Mouse (Mus musculus) liver, embryonic 12.5 days (tissue): Measurements from ENCODE around the gene Hist1h2bj. TPM values are rescaled to one million over a fixed set of nuclear protein-coding genes. Genes with fewer than 3 reads are reported as not detected.
A peak's percentile ranks its signal among the peaks of the same experiment; 100 is the strongest.

Experiments used
- ATAC-seq: fragments of 200-750 bp; cut with Nextera tagmentation; 2 replicates; pipeline ENCODE4 v1.8.0; 2017; ENCODE audit warnings: moderate number of reproducible peaks, mild to moderate bottlenecking, moderate library complexity
- H3K27ac ChIP-seq: fragments of 300-500 bp; sonication (generic); 2 replicates; pipeline ENCODE4 v1.5.1; 2016; ENCODE audit warnings: mild to moderate bottlenecking
- H3K27me3 ChIP-seq: fragments of 300-500 bp; sonication (generic); replicated peaks from 2 replicates; pipeline ENCODE4 v1.6.1; 2016; ENCODE audit warnings: mild to moderate bottlenecking, moderate library complexity
- H3K36me3 ChIP-seq: fragments of 300-500 bp; sonication (generic); 2 replicates; pipeline ENCODE4 v1.6.1; 2016; ENCODE audit warnings: mild to moderate bottlenecking, moderate library complexity
- H3K4me1 ChIP-seq: fragments of 300-500 bp; sonication (generic); 2 replicates; pipeline ENCODE4 v1.6.1; 2016
- H3K4me2 ChIP-seq: fragments of 300-500 bp; sonication (generic); 2 replicates; pipeline ENCODE4 v1.6.1; 2016; ENCODE audit warnings: mild to moderate bottlenecking, moderate library complexity
- H3K4me3 ChIP-seq: fragments of 300-500 bp; sonication (generic); 2 replicates; pipeline ENCODE4 v1.5.1; 2016; ENCODE audit warnings: mild to moderate bottlenecking, moderate library complexity
- H3K9ac ChIP-seq: fragments of 300-500 bp; sonication (generic); 2 replicates; pipeline ENCODE4 v1.6.1; 2016; ENCODE audit warnings: mild to moderate bottlenecking, moderate library complexity
- H3K9me3 ChIP-seq: fragments of 300-500 bp; sonication (generic); replicated peaks from 2 replicates; pipeline ENCODE4 v1.6.1; 2016; ENCODE audit warnings: mild to moderate bottlenecking, moderate library complexity
- WGBS: fragments of 180-500 bp; shearing (Covaris S2); methylation state at CpG from one replicate; pipeline ENCODE4 v1.1.7; 2016; ENCODE audit not compliant: insufficient replicate concordance; 5-methylcytosine and 5-hydroxymethylcytosine counted together
- polyA plus RNA-seq: library from polyadenylated mRNA; unstranded; fragments of >200 nt; fragmentation: Nextera tagmentation; extraction: Ambion mirVana; gene quantifications from 2 replicates; pipeline ENCODE4 v1.2.1, GENCODE M21; 2016

Hist1h2bj gene
- polyA plus RNA-seq, 1 experiment from 2014 or later = 17.1 TPM

- H3K27ac ChIP-seq = no peak overlapping the region
- H3K4me3 ChIP-seq = no peak overlapping the region
- H3K36me3 ChIP-seq = no peaks in the 10 kb centered on the region
- H3K4me1 ChIP-seq = peaks cover 28% of the 10 kb centered on the region
- no peak overlapping the region for H3K4me2 ChIP-seq
- ATAC-seq = no peak
- WGBS = 26% methylated on average over 2 of the region's 2 CpGs
- H3K27me3 ChIP-seq = peaks cover 99% of the 10 kb centered on the region
- no peaks in the 10 kb centered on the region for H3K9me3 ChIP-seq
- no peak overlapping the region for H3K9ac ChIP-seq
These were observed 41.7 kb upstream of the Hist1h2bj start for GRCm38 (mm10) chr13:22001346-22001745.

GRCm38 (mm10) chr13:22001823-22002222 is 41.2 kb upstream of the Hist1h2bj start:
- no peaks in the 10 kb centered on the region for H3K9me3 ChIP-seq
- peaks cover 99% of the 10 kb centered on the region for H3K27me3 ChIP-seq
- ATAC-seq = no peak
- 5% methylated on average over 5 of the region's 5 CpGs for WGBS
- H3K4me1 ChIP-seq = peaks cover 28% of the 10 kb centered on the region
- H3K4me2 ChIP-seq = no peak overlapping the region
- H3K36me3 ChIP-seq = no peaks in the 10 kb centered on the region
- H3K27ac ChIP-seq = no peak overlapping the region
- H3K4me3 ChIP-seq = no peak overlapping the region
- H3K9ac ChIP-seq = no peak overlapping the region

- Histone ChIP-seq H3K27me3 (peaks cover 100% of the 10 kb centered on the region), H3K9ac (peak overlapping the region; percentile 55), H3K4me2 (peak overlapping the region; percentile 88), H3K27ac (no peak overlapping the region), H3K36me3 (no peaks in the 10 kb centered on the region), H3K4me1 (peaks cover 24% of the 10 kb centered on the region), H3K9me3 (no peaks in the 10 kb centered on the region), H3K4me3 (peak overlapping the region; percentile 64)
- peak; percentile 76 for ATAC-seq
- WGBS = under 1% methylated on average over 44 of the region's 45 CpGs
These were observed 37.2 kb upstream of the Hist1h2bj start for GRCm38 (mm10) chr13:22005605-22006333.

GRCm38 (mm10) chr13:22006334-22007120 is 36.5 kb upstream of the Hist1h2bj start:
- 1% methylated on average over 38 of the region's 38 CpGs for WGBS
- no peaks in the 10 kb centered on the region for H3K36me3 ChIP-seq
- peak overlapping the region; percentile 55 for H3K9ac ChIP-seq
- no peaks in the 10 kb centered on the region for H3K9me3 ChIP-seq
- ATAC-seq = peak; percentile 81
- H3K4me1 ChIP-seq = peaks cover 24% of the 10 kb centered on the region
- H3K27ac ChIP-seq = no peak overlapping the region
- peak overlapping the region; percentile 88 for H3K4me2 ChIP-seq
- peaks cover 99% of the 10 kb centered on the region for H3K27me3 ChIP-seq
- peak overlapping the region; percentile 64 for H3K4me3 ChIP-seq

GRCm38 (mm10) chr13:22007121-22007510 is 35.9 kb upstream of the Hist1h2bj start:
- Histone ChIP-seq H3K4me1 (peaks cover 24% of the 10 kb centered on the region), H3K4me3 (peak overlapping the region; percentile 64), H3K27ac (no peak overlapping the region), H3K4me2 (peak overlapping the region; percentile 88), H3K9me3 (no peaks in the 10 kb centered on the region), H3K9ac (peak overlapping the region; percentile 55; the same call in 1 of the 2 replicates), H3K27me3 (peaks cover 97% of the 10 kb centered on the region), H3K36me3 (no peaks in the 10 kb centered on the region)
- ATAC-seq = 0 out of 2 replicates have a peak, but pooled peaks have one; percentile 1
- 7% methylated on average over 18 of the region's 18 CpGs for WGBS

GRCm38 (mm10) chr13:22007872-22008271 is 35.1 kb upstream of the Hist1h2bj start:
- Histone ChIP-seq H3K27ac (no peak overlapping the region), H3K4me2 (no peak overlapping the region), H3K36me3 (no peaks in the 10 kb centered on the region), H3K4me3 (no peak overlapping the region), H3K9me3 (no peaks in the 10 kb centered on the region), H3K27me3 (peaks cover 97% of the 10 kb centered on the region), H3K4me1 (peaks cover 24% of the 10 kb centered on the region), H3K9ac (no peak overlapping the region)
- WGBS = 49% methylated on average over 7 of the region's 7 CpGs
- ATAC-seq = no peak

GRCm38 (mm10) chr13:22008707-22009106 is 34.3 kb upstream of the Hist1h2bj start:
- Histone ChIP-seq H3K4me3 (no peak overlapping the region), H3K9me3 (no peaks in the 10 kb centered on the region), H3K9ac (no peak overlapping the region), H3K4me1 (peaks cover 26% of the 10 kb centered on the region), H3K27me3 (peaks cover 95% of the 10 kb centered on the region), H3K27ac (no peak overlapping the region), H3K36me3 (no peaks in the 10 kb centered on the region), H3K4me2 (no peak overlapping the region)
- ATAC-seq = no peak
- WGBS = 63% methylated on average over 3 of the region's 3 CpGs

GRCm38 (mm10) chr13:22009642-22010041 is 33.4 kb upstream of the Hist1h2bj start, which contains the start of gene Prss16:
Gene Prss16, minus strand, starts transcription at chr13:22009742.
- Histone ChIP-seq H3K27me3 (peaks cover 95% of the 10 kb centered on the region), H3K4me3 (no peak within 1 kb of the TSS), H3K4me2 (no peak within 1 kb of the TSS), H3K36me3 (no peaks in the 10 kb centered on the region), H3K9me3 (no peaks in the 10 kb centered on the region), H3K27ac (no peak within 1 kb of the TSS), H3K9ac (no peak within 1 kb of the TSS), H3K4me1 (peaks cover 35% of the 10 kb centered on the region)
- WGBS = 25% methylated on average over 7 of the region's 7 CpGs
- ATAC-seq = no peak

GRCm38 (mm10) chr13:22013716-22014115 is 29.3 kb upstream of the Hist1h2bj start:
- no peak for ATAC-seq
- H3K9ac ChIP-seq = 0 out of 2 replicates have a peak overlapping the region, but pooled peaks have one; percentile 25
- no peak overlapping the region for H3K27ac ChIP-seq
- peak overlapping the region; percentile 42 for H3K4me3 ChIP-seq
- 19% methylated on average over 13 of the region's 13 CpGs for WGBS
- H3K4me2 ChIP-seq = peak overlapping the region; percentile 60
- no peaks in the 10 kb centered on the region for H3K36me3 ChIP-seq
- no peaks in the 10 kb centered on the region for H3K9me3 ChIP-seq
- H3K27me3 ChIP-seq = peaks cover 62% of the 10 kb centered on the region
- H3K4me1 ChIP-seq = peaks cover 26% of the 10 kb centered on the region

- no peaks in the 10 kb centered on the region for H3K9me3 ChIP-seq
- H3K4me3 ChIP-seq = peak overlapping the region; percentile 42
- peak overlapping the region; percentile 60 for H3K4me2 ChIP-seq
- peaks cover 27% of the 10 kb centered on the region for H3K4me1 ChIP-seq
- H3K27ac ChIP-seq = no peak overlapping the region
- 9% methylated on average over 17 of the region's 17 CpGs for WGBS
- H3K36me3 ChIP-seq = no peaks in the 10 kb centered on the region
- ATAC-seq = no peak
- H3K9ac ChIP-seq = peak overlapping the region; percentile 15; the same call in 1 of the 2 replicates
- H3K27me3 ChIP-seq = peaks cover 55% of the 10 kb centered on the region
These were observed 28.6 kb upstream of the Hist1h2bj start for GRCm38 (mm10) chr13:22014411-22014845.

- Histone ChIP-seq H3K4me3 (peak overlapping the region; percentile 42), H3K27ac (no peak overlapping the region), H3K36me3 (no peaks in the 10 kb centered on the region), H3K9ac (peak overlapping the region; percentile 19; the same call in 1 of the 2 replicates), H3K27me3 (peaks cover 41% of the 10 kb centered on the region), H3K4me1 (peaks cover 33% of the 10 kb centered on the region), H3K4me2 (peak overlapping the region; percentile 60), H3K9me3 (no peaks in the 10 kb centered on the region)
- ATAC-seq = peak; percentile 83
- 11% methylated on average over 27 of the region's 27 CpGs for WGBS
These were observed 27.2 kb upstream of the Hist1h2bj start for GRCm38 (mm10) chr13:22015479-22016450.
